Mouse (Mus musculus): ENCODE results near the gene Tsc22d4.
"Not testable (repeated sequence)": the region's sequence is repeated elsewhere in the genome, so short reads cannot be mapped to it uniquely, and the experiment has no call there.

The Tsc22d4 gene

GRCm38 (mm10) chr5:137741023-137741931 is 4.3 kb upstream of the Tsc22d4 start, which contains the start of gene Nyap1:
Gene Nyap1, minus strand, starts transcription at chr5:137741607.
- peak; percentile 90 for DNase-seq (ENCODE audit: low spot score)

GRCm38 (mm10) chr5:137742048-137742447 is 3.5 kb upstream of the Tsc22d4 start:
- no peak for DNase-seq (ENCODE audit: low spot score)

- DNase-seq (ENCODE audit: low spot score), result no peak
Measured at GRCm38 (mm10) chr5:137742836-137743235, 2.7 kb upstream of the Tsc22d4 start.

GRCm38 (mm10) chr5:137744197-137744596 is 1.3 kb upstream of the Tsc22d4 start:
- no peak for DNase-seq (ENCODE audit: low spot score)

- DNase-seq (ENCODE audit: low spot score), result peak; percentile 87
Measured at GRCm38 (mm10) chr5:137746282-137746850, 836 bp downstream of the Tsc22d4 start.

GRCm38 (mm10) chr5:137746851-137747325 is 1.4 kb downstream of the Tsc22d4 start:
- DNase-seq (ENCODE audit: low spot score), result peak; percentile 79

- DNase-seq (ENCODE audit: low spot score), result peak; percentile 73
Measured at GRCm38 (mm10) chr5:137747326-137747961, 1.9 kb downstream of the Tsc22d4 start.

- peak; percentile 49 for DNase-seq (ENCODE audit: low spot score)
Measured at GRCm38 (mm10) chr5:137748130-137748770, 2.7 kb downstream of the Tsc22d4 start.

- DNase-seq (ENCODE audit: low spot score), result no peak
Measured at GRCm38 (mm10) chr5:137749196-137749836, 3.8 kb downstream of the Tsc22d4 start.

- DNase-seq (ENCODE audit: low spot score), result not testable (repeated sequence)
Measured at GRCm38 (mm10) chr5:137750212-137750611, 4.7 kb downstream of the Tsc22d4 start.

- DNase-seq (ENCODE audit: low spot score), result no peak
Measured at GRCm38 (mm10) chr5:137751221-137751887, 5.8 kb downstream of the Tsc22d4 start.

- no peak for DNase-seq (ENCODE audit: low spot score)
Measured at GRCm38 (mm10) chr5:137751988-137752387, 6.5 kb downstream of the Tsc22d4 start.

- DNase-seq (ENCODE audit: low spot score), result no peak
Measured at GRCm38 (mm10) chr5:137753111-137753832, 7.7 kb downstream of the Tsc22d4 start.

- DNase-seq (ENCODE audit: low spot score), result peak; percentile 51
Measured at GRCm38 (mm10) chr5:137755425-137755824, 9.9 kb downstream of the Tsc22d4 start.

- no peak for DNase-seq (ENCODE audit: low spot score)
Measured at GRCm38 (mm10) chr5:137756106-137756505, 10.6 kb downstream of the Tsc22d4 start.

- DNase-seq (ENCODE audit: low spot score), result peak; percentile 92
Measured at GRCm38 (mm10) chr5:137756882-137757661, 11.5 kb downstream of the Tsc22d4 start.

GRCm38 (mm10) chr5:137757887-137758286 is 12.4 kb downstream of the Tsc22d4 start:
- peak; percentile 82 for DNase-seq (ENCODE audit: low spot score)

GRCm38 (mm10) chr5:137758921-137759534 is 13.5 kb downstream of the Tsc22d4 start:
- DNase-seq (ENCODE audit: low spot score), result peak; percentile 52

GRCm38 (mm10) chr5:137759971-137760412 is 14.5 kb downstream of the Tsc22d4 start:
- peak; percentile 93 for DNase-seq (ENCODE audit: low spot score)

All from testis, postnatal 10 days (tissue).